Mouse (Mus musculus): Measurements from ENCODE around the gene Cdc25a. TPM values are rescaled to one million over a fixed set of nuclear protein-coding genes. Genes with fewer than 3 reads are reported as not detected.

The Cdc25a gene
- polyA plus RNA-seq, 1 experiment from 2014 or later, result 35.5 TPM

GRCm38 (mm10) chr9:109914269-109914926 is 39.0 kb downstream of the Cdc25a start:
- H3K27ac ChIP-seq, result no peak overlapping the region
- H3K36me3 ChIP-seq, result no peaks in the 10 kb centered on the region
- no peaks in the 10 kb centered on the region for H3K9me3 ChIP-seq (replicated peaks)
- ATAC-seq (ENCODE audit: low FRiP score), result no peak
- no peak overlapping the region for H3K9ac ChIP-seq
- WGBS, result 58% methylated on average over 4 of the region's 4 CpGs
- H3K4me2 ChIP-seq (replicated peaks), result no peak overlapping the region
- H3K27me3 ChIP-seq, result no peaks in the 10 kb centered on the region
- H3K4me3 ChIP-seq, result no peak overlapping the region
- no peaks in the 10 kb centered on the region for H3K4me1 ChIP-seq

- Histone ChIP-seq H3K4me1 (no peaks in the 10 kb centered on the region), H3K27ac (no peak overlapping the region), H3K9me3 (replicated peaks) (no peaks in the 10 kb centered on the region), H3K4me2 (replicated peaks) (no peak overlapping the region), H3K9ac (no peak overlapping the region), H3K27me3 (no peaks in the 10 kb centered on the region), H3K4me3 (no peak overlapping the region), H3K36me3 (no peaks in the 10 kb centered on the region)
- ATAC-seq (ENCODE audit: low FRiP score), result no peak
- 92% methylated on average over 2 of the region's 2 CpGs for WGBS
Observed at GRCm38 (mm10) chr9:109917931-109918330, 42.6 kb downstream of the Cdc25a start.

- WGBS, result 90% methylated on average over 3 of the region's 3 CpGs
- Histone ChIP-seq H3K4me2 (replicated peaks) (no peak overlapping the region), H3K36me3 (no peaks in the 10 kb centered on the region), H3K4me1 (peaks cover 12% of the 10 kb centered on the region), H3K9ac (no peak overlapping the region), H3K27me3 (no peaks in the 10 kb centered on the region), H3K9me3 (replicated peaks) (no peaks in the 10 kb centered on the region), H3K4me3 (no peak overlapping the region), H3K27ac (no peak overlapping the region)
- no peak for ATAC-seq (ENCODE audit: low FRiP score)
Observed at GRCm38 (mm10) chr9:109929131-109929530, 53.8 kb downstream of the Cdc25a start.

GRCm38 (mm10) chr9:109930063-109930462 is 54.7 kb downstream of the Cdc25a start:
- Histone ChIP-seq H3K9ac (no peak overlapping the region), H3K4me2 (replicated peaks) (no peak overlapping the region), H3K36me3 (no peaks in the 10 kb centered on the region), H3K4me1 (peaks cover 12% of the 10 kb centered on the region), H3K27ac (no peak overlapping the region), H3K27me3 (no peaks in the 10 kb centered on the region), H3K4me3 (no peak overlapping the region), H3K9me3 (replicated peaks) (no peaks in the 10 kb centered on the region)
- 91% methylated on average over 5 of the region's 5 CpGs for WGBS
- no peak for ATAC-seq (ENCODE audit: low FRiP score)

- H3K36me3 ChIP-seq, result no peaks in the 10 kb centered on the region
Observed at GRCm38 (mm10) chr9:109930752-109931151, 55.4 kb downstream of the Cdc25a start.

GRCm38 (mm10) chr9:109931257-109932171 is 56.1 kb downstream of the Cdc25a start, which contains the start of gene Map4:
TSS of gene Map4 (plus strand) at chr9:109931460.
- Histone ChIP-seq H3K9ac (peak within 1 kb of the TSS; percentile 84), H3K27ac (peak within 1 kb of the TSS; percentile 96), H3K4me1 (peaks cover 12% of the 10 kb centered on the region), H3K4me2 (replicated peaks) (peak within 1 kb of the TSS; percentile 78), H3K27me3 (no peaks in the 10 kb centered on the region), H3K36me3 (no peaks in the 10 kb centered on the region), H3K9me3 (replicated peaks) (no peaks in the 10 kb centered on the region), H3K4me3 (peak within 1 kb of the TSS; percentile 92)
- peak; percentile 99 for ATAC-seq (ENCODE audit: low FRiP score)
- WGBS, result under 1% methylated on average over 83 of the region's 94 CpGs

More at GRCm38 (mm10) chr9:109930752-109931151, 55.4 kb downstream of the Cdc25a start:
- Histone ChIP-seq H3K4me2 (replicated peaks) (peak overlapping the region; percentile 78), H3K27me3 (no peaks in the 10 kb centered on the region), H3K4me3 (peak overlapping the region; percentile 92), H3K27ac (peak overlapping the region; percentile 96), H3K9me3 (replicated peaks) (no peaks in the 10 kb centered on the region), H3K9ac (peak overlapping the region; percentile 84; the same call in 1 of the 2 replicates), H3K4me1 (peaks cover 12% of the 10 kb centered on the region)
- 75% methylated on average over 6 of the region's 6 CpGs for WGBS
- no peak for ATAC-seq (ENCODE audit: low FRiP score)

- H3K4me1 ChIP-seq, result peaks cover 12% of the 10 kb centered on the region
- H3K27ac ChIP-seq, result peak overlapping the region; percentile 96
- peak overlapping the region; percentile 84 for H3K9ac ChIP-seq
- H3K27me3 ChIP-seq, result no peaks in the 10 kb centered on the region
- ATAC-seq (ENCODE audit: low FRiP score), result peak; percentile 0; the same call in 1 of the 2 replicates
- under 1% methylated on average over 20 of the region's 20 CpGs for WGBS
- peak overlapping the region; percentile 92 for H3K4me3 ChIP-seq
- no peaks in the 10 kb centered on the region for H3K36me3 ChIP-seq
- no peaks in the 10 kb centered on the region for H3K9me3 ChIP-seq (replicated peaks)
- H3K4me2 ChIP-seq (replicated peaks), result peak overlapping the region; percentile 78
Observed at GRCm38 (mm10) chr9:109932361-109932755, 57.0 kb downstream of the Cdc25a start.

- H3K4me2 ChIP-seq (replicated peaks), result peak overlapping the region; percentile 78
- H3K9ac ChIP-seq, result peak overlapping the region; percentile 84
- WGBS, result 2% methylated on average over 12 of the region's 12 CpGs
- peaks cover 12% of the 10 kb centered on the region for H3K4me1 ChIP-seq
- H3K36me3 ChIP-seq, result no peaks in the 10 kb centered on the region
- no peaks in the 10 kb centered on the region for H3K9me3 ChIP-seq (replicated peaks)
- no peak for ATAC-seq (ENCODE audit: low FRiP score)
- H3K4me3 ChIP-seq, result peak overlapping the region; percentile 92
- no peaks in the 10 kb centered on the region for H3K27me3 ChIP-seq
- H3K27ac ChIP-seq, result peak overlapping the region; percentile 96
Observed at GRCm38 (mm10) chr9:109932756-109933375, 57.5 kb downstream of the Cdc25a start.

- WGBS, result 92% methylated on average over 3 of the region's 3 CpGs
- Histone ChIP-seq H3K4me1 (no peaks in the 10 kb centered on the region; the same call in 1 of the 2 replicates), H3K4me2 (replicated peaks) (no peak overlapping the region), H3K9me3 (replicated peaks) (no peaks in the 10 kb centered on the region), H3K27me3 (no peaks in the 10 kb centered on the region), H3K4me3 (no peak overlapping the region), H3K27ac (no peak overlapping the region), H3K9ac (no peak overlapping the region), H3K36me3 (no peaks in the 10 kb centered on the region)
- no peak for ATAC-seq (ENCODE audit: low FRiP score)
Observed at GRCm38 (mm10) chr9:109939401-109939800, 64.0 kb downstream of the Cdc25a start.

- no peaks in the 10 kb centered on the region for H3K27me3 ChIP-seq
Observed at GRCm38 (mm10) chr9:109942796-109943195, 67.4 kb downstream of the Cdc25a start.

More at GRCm38 (mm10) chr9:109942796-109943195, 67.4 kb downstream of the Cdc25a start:
- WGBS, result 71% methylated on average over 4 of the region's 4 CpGs
- Histone ChIP-seq H3K9ac (no peak overlapping the region), H3K27ac (no peak overlapping the region), H3K36me3 (no peaks in the 10 kb centered on the region), H3K4me3 (no peak overlapping the region), H3K4me1 (no peaks in the 10 kb centered on the region), H3K4me2 (replicated peaks) (no peak overlapping the region), H3K9me3 (replicated peaks) (no peaks in the 10 kb centered on the region)
- no peak for ATAC-seq (ENCODE audit: low FRiP score)

Data from hindbrain, embryonic 12.5 days (tissue).